Mouse (Mus musculus) midbrain, embryonic 11.5 days (tissue): Measurements from ENCODE around the gene Asap3. TPM values are rescaled to one million over a fixed set of nuclear protein-coding genes. Genes with fewer than 3 reads are reported as not detected.
A peak's percentile ranks its signal among the peaks of the same experiment; 100 is the strongest.

Experiments used
- ATAC-seq: fragments of 200-750 bp; cut with Nextera tagmentation; 2 replicates; pipeline ENCODE4 v1.8.0; 2017; ENCODE audit warnings: moderate TSS enrichment, moderate library complexity; ENCODE audit not compliant: low FRiP score
- DNase-seq: peaks from one replicate; pipeline ENCODE4 v3.0.0; 2015; ENCODE audit warnings: low spot score; ENCODE audit errors: missing footprints
- H3K27ac ChIP-seq: fragments of 300-500 bp; sonication (generic); 2 replicates; pipeline ENCODE4 v1.5.1; 2014; ENCODE audit warnings: low read depth, low read length
- H3K27me3 ChIP-seq: fragments of 300-500 bp; sonication (generic); 2 replicates; pipeline ENCODE4 v1.6.1; 2014; ENCODE audit warnings: mild to moderate bottlenecking, low read length, moderate library complexity, mixed read lengths; ENCODE audit not compliant: control insufficient read depth, insufficient read depth
- H3K36me3 ChIP-seq: fragments of 300-500 bp; sonication (generic); 2 replicates; pipeline ENCODE4 v1.6.1; 2014; ENCODE audit warnings: mild to moderate bottlenecking, low read length, moderate library complexity, mixed read lengths; ENCODE audit not compliant: control insufficient read depth, insufficient read depth
- H3K4me1 ChIP-seq: fragments of 300-500 bp; sonication (generic); 2 replicates; pipeline ENCODE4 v1.6.1; 2014; ENCODE audit warnings: low read length; ENCODE audit not compliant: control insufficient read depth, insufficient read depth
- H3K4me2 ChIP-seq: fragments of 300-500 bp; sonication (generic); 2 replicates; pipeline ENCODE4 v1.6.1; 2014; ENCODE audit warnings: mild to moderate bottlenecking, moderate library complexity
- H3K4me3 ChIP-seq: fragments of 300-500 bp; sonication (generic); 2 replicates; pipeline ENCODE4 v1.5.1; 2014; ENCODE audit warnings: low read depth, low read length
- H3K9ac ChIP-seq: fragments of 300-500 bp; sonication (generic); 2 replicates; pipeline ENCODE4 v1.6.1; 2014; ENCODE audit warnings: low read length
- H3K9me3 ChIP-seq: fragments of 300-500 bp; sonication (generic); 2 replicates; pipeline ENCODE4 v1.6.1; 2016; ENCODE audit warnings: low read length; ENCODE audit not compliant: control insufficient read depth
- WGBS: fragments of 180-500 bp; shearing (Covaris S2); extraction: QIAGEN DNeasy Blood & Tissue Kit; methylation state at CpG from one replicate; pipeline ENCODE4 v1.1.7; 2014; 5-methylcytosine and 5-hydroxymethylcytosine counted together
- polyA plus RNA-seq: library from polyadenylated mRNA; unstranded; fragments of >200 nt; fragmentation: Nextera tagmentation; extraction: Ambion mirVana; gene quantifications from 2 replicates; pipeline ENCODE4 v1.2.1, GENCODE M21; 2014

Gene Asap3
- polyA plus RNA-seq, 1 experiment from 2014 or later: 2.8 TPM

GRCm38 (mm10) chr4:136281097-136281496 is 74.9 kb downstream of the Asap3 start:
- H3K4me2 ChIP-seq: no peak overlapping the region
- no peak for ATAC-seq
- H3K27me3 ChIP-seq: no peaks in the 10 kb centered on the region
- H3K27ac ChIP-seq: no peak overlapping the region
- no peaks in the 10 kb centered on the region for H3K9me3 ChIP-seq
- DNase-seq: no peak
- H3K4me3 ChIP-seq: no peak overlapping the region
- WGBS: 87% methylated on average over 8 of the region's 8 CpGs
- peaks cover 28% of the 10 kb centered on the region for H3K4me1 ChIP-seq
- H3K9ac ChIP-seq: no peak overlapping the region
- no peaks in the 10 kb centered on the region for H3K36me3 ChIP-seq

- Histone ChIP-seq H3K9ac (no peak overlapping the region), H3K4me3 (no peak overlapping the region), H3K36me3 (no peaks in the 10 kb centered on the region), H3K27me3 (no peaks in the 10 kb centered on the region), H3K4me1 (peaks cover 32% of the 10 kb centered on the region), H3K9me3 (no peaks in the 10 kb centered on the region), H3K4me2 (no peak overlapping the region), H3K27ac (no peak overlapping the region)
- ATAC-seq (no peak), DNase-seq (no peak)
- WGBS: 53% methylated on average over 9 of the region's 9 CpGs
Observed at GRCm38 (mm10) chr4:136281611-136282010, 75.4 kb downstream of the Asap3 start.

- DNase-seq (peak; percentile 93), ATAC-seq (no peak)
- Histone ChIP-seq H3K4me3 (no peak overlapping the region), H3K36me3 (peaks cover 1% of the 10 kb centered on the region; the same call in 1 of the 2 replicates), H3K27me3 (no peaks in the 10 kb centered on the region), H3K27ac (peak overlapping the region; percentile 77), H3K9me3 (no peaks in the 10 kb centered on the region), H3K4me1 (peaks cover 37% of the 10 kb centered on the region), H3K4me2 (peak overlapping the region; percentile 21), H3K9ac (peak overlapping the region; percentile 39)
- 14% methylated on average over 10 of the region's 10 CpGs for WGBS
Observed at GRCm38 (mm10) chr4:136282621-136283480, 76.7 kb downstream of the Asap3 start.

GRCm38 (mm10) chr4:136283783-136284182 is 77.6 kb downstream of the Asap3 start:
- H3K36me3 ChIP-seq: peaks cover 8% of the 10 kb centered on the region
- peaks cover 37% of the 10 kb centered on the region for H3K4me1 ChIP-seq
- H3K4me2 ChIP-seq: no peak overlapping the region
- DNase-seq (no peak), ATAC-seq (no peak)
- peaks cover 3% of the 10 kb centered on the region; the same call in 1 of the 2 replicates for H3K9me3 ChIP-seq
- 7% methylated on average over 2 of the region's 2 CpGs for WGBS
- peak overlapping the region; percentile 91; the same call in 1 of the 2 replicates for H3K27ac ChIP-seq
- H3K4me3 ChIP-seq: no peak overlapping the region
- H3K9ac ChIP-seq: no peak overlapping the region
- H3K27me3 ChIP-seq: peaks cover 2% of the 10 kb centered on the region

DNA sequence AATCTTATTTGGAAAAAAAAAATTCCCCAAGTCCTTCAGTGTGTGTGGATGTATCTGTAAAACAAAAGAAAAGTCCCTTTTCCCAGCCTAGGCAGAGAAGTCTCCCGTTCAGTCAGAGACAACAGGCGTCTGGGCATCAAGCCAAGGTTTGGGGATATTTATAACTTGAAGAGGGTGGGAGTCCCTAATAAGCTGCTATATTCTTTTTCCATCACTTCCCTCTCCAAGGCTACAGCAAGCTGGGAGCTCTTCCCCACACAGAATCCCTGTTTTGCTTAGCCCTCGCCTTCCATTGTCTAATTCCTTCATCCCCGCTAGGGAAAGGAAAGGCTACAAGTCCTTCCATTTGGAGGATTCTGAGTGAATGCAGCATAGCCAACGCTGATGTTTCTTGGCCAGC is 78.3 kb downstream of the Asap3 start, which contains the start of gene Zfp46:
TSS of gene Zfp46 (plus strand) at position 229 of the 400 bp plus-strand sequence.
- WGBS: 33% methylated on average over 5 of the region's 5 CpGs
- peak within 1 kb of the TSS; percentile 61 for H3K9ac ChIP-seq
- H3K4me2 ChIP-seq: peak within 1 kb of the TSS; percentile 92
- H3K27ac ChIP-seq: peak within 1 kb of the TSS; percentile 91
- H3K27me3 ChIP-seq: peaks cover 8% of the 10 kb centered on the region
- peaks cover 12% of the 10 kb centered on the region for H3K36me3 ChIP-seq
- ATAC-seq (no peak), DNase-seq (no peak)
- peaks cover 37% of the 10 kb centered on the region for H3K4me1 ChIP-seq
- peaks cover 3% of the 10 kb centered on the region; the same call in 1 of the 2 replicates for H3K9me3 ChIP-seq
- peak within 1 kb of the TSS; percentile 71 for H3K4me3 ChIP-seq

DNA sequence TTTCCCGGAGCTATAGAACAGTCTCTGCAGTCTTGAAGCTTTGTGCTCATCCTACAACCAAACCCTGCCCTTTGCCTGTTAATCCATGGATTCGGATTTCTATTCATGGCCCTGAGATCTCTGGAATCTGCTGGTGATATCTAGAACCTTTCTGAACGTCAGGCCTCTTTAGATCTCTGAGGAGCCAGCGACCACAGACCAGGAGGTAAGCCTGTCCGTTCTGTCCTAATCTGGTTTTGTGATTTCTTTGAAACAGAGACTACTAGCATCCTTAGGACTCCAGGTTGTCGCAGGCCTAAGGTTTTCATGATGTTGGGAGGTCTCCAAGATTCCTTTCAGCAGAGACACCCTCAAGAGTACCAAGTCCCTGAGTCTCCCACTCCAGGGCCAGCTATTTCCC is 78.7 kb downstream of the Asap3 start:
- H3K27me3 ChIP-seq: peaks cover 13% of the 10 kb centered on the region
- peaks cover 3% of the 10 kb centered on the region; the same call in 1 of the 2 replicates for H3K9me3 ChIP-seq
- ATAC-seq (no peak), DNase-seq (no peak)
- H3K4me3 ChIP-seq: peak overlapping the region; percentile 71
- peaks cover 13% of the 10 kb centered on the region for H3K36me3 ChIP-seq
- H3K27ac ChIP-seq: peak overlapping the region; percentile 91
- 35% methylated on average over 6 of the region's 6 CpGs for WGBS
- peak overlapping the region; percentile 92 for H3K4me2 ChIP-seq
- H3K4me1 ChIP-seq: peaks cover 38% of the 10 kb centered on the region
- H3K9ac ChIP-seq: peak overlapping the region; percentile 61

GRCm38 (mm10) chr4:136285348-136285810 is 79.2 kb downstream of the Asap3 start:
- H3K4me2 ChIP-seq: peak overlapping the region; percentile 92
- H3K4me3 ChIP-seq: peak overlapping the region; percentile 71
- H3K27ac ChIP-seq: peak overlapping the region; percentile 91
- ATAC-seq (peak; percentile 94), DNase-seq (peak; percentile 99)
- H3K36me3 ChIP-seq: peaks cover 18% of the 10 kb centered on the region
- WGBS: under 1% methylated on average over 25 of the region's 25 CpGs
- peaks cover 3% of the 10 kb centered on the region; the same call in 1 of the 2 replicates for H3K9me3 ChIP-seq
- H3K9ac ChIP-seq: peak overlapping the region; percentile 61
- peaks cover 43% of the 10 kb centered on the region for H3K4me1 ChIP-seq
- peaks cover 18% of the 10 kb centered on the region for H3K27me3 ChIP-seq

DNA sequence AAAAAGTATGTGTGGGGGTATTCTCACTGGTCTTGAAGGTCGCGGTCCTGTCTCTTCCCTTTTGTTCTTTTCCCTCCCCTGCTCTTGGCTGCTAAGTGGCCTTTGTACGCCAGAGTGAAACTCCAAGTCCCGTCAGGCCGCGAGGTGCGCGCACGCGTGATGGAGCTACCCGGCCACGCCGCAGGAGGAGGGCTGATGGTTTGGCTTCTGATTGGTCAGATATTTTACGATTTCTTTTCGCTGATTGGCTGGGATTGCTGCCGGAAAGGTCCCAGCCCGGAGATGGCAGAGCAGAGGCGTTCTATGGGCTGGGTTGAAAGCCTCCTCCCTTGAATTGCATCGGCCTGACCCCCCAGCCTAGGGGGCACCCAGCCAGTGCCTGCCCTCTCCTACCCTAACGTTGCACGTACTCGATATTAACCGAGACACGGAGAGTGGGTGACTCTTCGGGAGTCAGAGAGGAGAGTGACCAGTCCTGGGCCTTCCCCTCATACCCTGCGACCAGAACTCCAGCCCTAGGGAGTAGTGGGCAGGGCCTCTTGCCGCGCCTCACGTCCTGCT is 79.7 kb downstream of the Asap3 start:
- Histone ChIP-seq H3K27me3 (peaks cover 22% of the 10 kb centered on the region), H3K9me3 (peaks cover 3% of the 10 kb centered on the region; the same call in 1 of the 2 replicates), H3K4me2 (peak overlapping the region; percentile 92), H3K4me1 (peaks cover 48% of the 10 kb centered on the region), H3K9ac (peak overlapping the region; percentile 61), H3K4me3 (peak overlapping the region; percentile 71), H3K36me3 (peaks cover 19% of the 10 kb centered on the region), H3K27ac (peak overlapping the region; percentile 91)
- ATAC-seq (peak; percentile 89), DNase-seq (no peak)
- under 1% methylated on average over 29 of the region's 29 CpGs for WGBS
